Mouse (Mus musculus) regulatory T cell (primary cell): ENCODE data around the gene Tmem131.
"Not testable (repeated sequence)": the region's sequence is repeated elsewhere in the genome, so short reads cannot be mapped to it uniquely, and the experiment has no call there.

ENCODE experiments used
- in situ Hi-C: fragments of 300-600 bp; cut with MboI, MseI; formaldehyde crosslinking; loops from one replicate; pipeline ENCODE4 v1.15.1; 2025; ENCODE audit warnings: high pct_unique_total_duplicates

Gene Tmem131

GRCm38 (mm10) chr1:36919728-36920127 is 23.7 kb downstream of the Tmem131 start:
- in situ Hi-C loops, result loop anchor here (5.0 kb wide), 1 partner anchor 152 kb away; no protein-coding TSS in a partner anchor

- in situ Hi-C loops, result no loop called here
Observed at GRCm38 (mm10) chr1:36917423-36917822, 26.0 kb downstream of the Tmem131 start.

GRCm38 (mm10) chr1:36915200-36915580 is 28.3 kb downstream of the Tmem131 start:
- in situ Hi-C loops, result no loop called here

- in situ Hi-C loops, result no loop called here
Observed at GRCm38 (mm10) chr1:36914455-36915199, 28.8 kb downstream of the Tmem131 start.

GRCm38 (mm10) chr1:36913806-36914205 is 29.7 kb downstream of the Tmem131 start:
- in situ Hi-C loops, result no loop called here

GRCm38 (mm10) chr1:36912239-36912638 is 31.2 kb downstream of the Tmem131 start:
- in situ Hi-C loops, result no loop called here

- in situ Hi-C loops, result no loop called here
Observed at GRCm38 (mm10) chr1:36911603-36912002, 31.9 kb downstream of the Tmem131 start.

GRCm38 (mm10) chr1:36910397-36910796 is 33.1 kb downstream of the Tmem131 start:
- in situ Hi-C loops, result no loop called here

- in situ Hi-C loops, result not testable (repeated sequence)
Observed at GRCm38 (mm10) chr1:36909965-36910364, 33.5 kb downstream of the Tmem131 start.

- in situ Hi-C loops, result no loop called here
Observed at GRCm38 (mm10) chr1:36905216-36905615, 38.2 kb downstream of the Tmem131 start.

GRCm38 (mm10) chr1:36904489-36904888 is 39.0 kb downstream of the Tmem131 start:
- in situ Hi-C loops, result no loop called here

- in situ Hi-C loops, result no loop called here
Observed at GRCm38 (mm10) chr1:36904084-36904451, 39.4 kb downstream of the Tmem131 start.

- in situ Hi-C loops, result no loop called here
Observed at GRCm38 (mm10) chr1:36903376-36904083, 39.9 kb downstream of the Tmem131 start.

GRCm38 (mm10) chr1:36902533-36903315 is 40.7 kb downstream of the Tmem131 start:
- in situ Hi-C loops, result no loop called here

GRCm38 (mm10) chr1:36899622-36900021 is 43.8 kb downstream of the Tmem131 start:
- in situ Hi-C loops, result no loop called here

GRCm38 (mm10) chr1:36896423-36896822 is 47.0 kb downstream of the Tmem131 start:
- in situ Hi-C loops, result no loop called here

- in situ Hi-C loops, result no loop called here
Observed at GRCm38 (mm10) chr1:36895452-36895851, 48.0 kb downstream of the Tmem131 start.

- in situ Hi-C loops, result no loop called here
Observed at GRCm38 (mm10) chr1:36894136-36894535, 49.3 kb downstream of the Tmem131 start.

- in situ Hi-C loops, result not testable (repeated sequence)
Observed at GRCm38 (mm10) chr1:36893720-36894119, 49.7 kb downstream of the Tmem131 start.

- in situ Hi-C loops, result no loop called here
Observed at GRCm38 (mm10) chr1:36893146-36893545, 50.3 kb downstream of the Tmem131 start.

GRCm38 (mm10) chr1:36892461-36892860 is 51.0 kb downstream of the Tmem131 start:
- in situ Hi-C loops, result no loop called here

- in situ Hi-C loops, result no loop called here
Observed at GRCm38 (mm10) chr1:36889016-36889415, 54.5 kb downstream of the Tmem131 start.
